Mouse (Mus musculus): ENCODE data around the gene Lce6a. TPM values are rescaled to one million over a fixed set of nuclear protein-coding genes. Genes with fewer than 3 reads are reported as not detected.
A peak's percentile ranks its signal among the peaks of the same experiment; 100 is the strongest.

The Lce6a gene
- polyA plus RNA-seq, 1 experiment from 2014 or later = 98.3 TPM

DNA sequence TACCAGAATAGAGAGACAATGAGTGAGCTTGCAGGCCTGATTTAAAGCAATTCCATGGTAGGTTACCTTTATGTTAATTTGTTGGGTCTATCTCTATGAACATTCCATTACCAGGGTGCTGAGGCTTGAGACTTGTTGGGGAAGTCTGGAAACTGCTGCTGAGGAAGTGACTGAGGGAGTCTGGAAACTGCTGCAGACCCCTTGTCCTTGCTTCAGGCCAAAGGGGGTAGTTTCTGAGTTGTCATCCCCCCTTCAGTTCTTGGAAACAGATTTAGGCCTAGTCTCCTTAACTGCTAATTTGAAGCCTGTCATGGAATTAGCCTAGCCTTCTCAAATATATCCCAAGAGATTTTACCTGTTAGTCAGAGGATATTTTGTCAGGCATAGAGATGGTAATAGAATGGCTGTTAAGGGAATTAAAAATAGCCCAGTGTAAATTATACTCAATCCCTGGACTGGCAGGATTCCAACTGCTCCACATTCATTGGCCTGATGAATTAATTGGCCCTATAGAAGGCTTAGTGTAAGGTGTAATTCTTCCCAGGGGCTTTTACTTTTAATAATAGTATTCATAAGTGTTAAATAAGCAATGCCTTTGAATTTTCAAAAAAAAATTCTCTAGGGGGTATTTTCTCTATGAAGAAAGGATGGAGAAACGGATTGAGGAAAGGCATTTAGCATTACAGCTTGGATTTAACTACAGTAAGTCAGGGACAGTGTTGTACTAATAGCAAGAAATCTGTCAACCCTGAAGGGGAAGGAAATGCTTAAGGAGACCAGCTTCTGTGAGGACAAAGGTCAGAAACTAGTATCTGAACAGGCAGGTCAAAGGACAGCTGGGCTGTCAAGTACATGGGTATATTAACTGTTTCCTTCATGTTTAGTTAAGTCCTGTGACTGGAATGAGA is 16.5 kb upstream of the Lce6a start:
- Histone ChIP-seq H3K27ac (replicated peaks) (no peak overlapping the region), H3K4me2 (replicated peaks; ENCODE audit: low read depth) (no peak overlapping the region), H3K4me1 (replicated peaks; ENCODE audit: control insufficient read depth, insufficient read depth) (no peaks in the 10 kb centered on the region), H3K4me3 (ENCODE audit: low read depth, low read length) (no peak overlapping the region), H3K9me3 (ENCODE audit: control insufficient read depth, low read length) (no peaks in the 10 kb centered on the region), H3K9ac (ENCODE audit: low read length) (no peak overlapping the region), H3K36me3 (ENCODE audit: control insufficient read depth, insufficient read depth, low read length) (no peaks in the 10 kb centered on the region), H3K27me3 (ENCODE audit: control insufficient read depth, insufficient read depth, low read length) (no peaks in the 10 kb centered on the region)
- DNase-seq (ENCODE audit: low spot score) = no peak
- TF ChIP-seq EP300 (optimal IDR thresholded peaks at IDR 0.05) = no peak
- no peak for TF ChIP-seq CTCF (IDR thresholded peaks at IDR 0.05; ENCODE audit: low read depth)
- ATAC-seq (ENCODE audit: low FRiP score, low TSS enrichment) = no peak
- 38% methylated on average over 1 of the region's 1 CpGs for WGBS

DNA sequence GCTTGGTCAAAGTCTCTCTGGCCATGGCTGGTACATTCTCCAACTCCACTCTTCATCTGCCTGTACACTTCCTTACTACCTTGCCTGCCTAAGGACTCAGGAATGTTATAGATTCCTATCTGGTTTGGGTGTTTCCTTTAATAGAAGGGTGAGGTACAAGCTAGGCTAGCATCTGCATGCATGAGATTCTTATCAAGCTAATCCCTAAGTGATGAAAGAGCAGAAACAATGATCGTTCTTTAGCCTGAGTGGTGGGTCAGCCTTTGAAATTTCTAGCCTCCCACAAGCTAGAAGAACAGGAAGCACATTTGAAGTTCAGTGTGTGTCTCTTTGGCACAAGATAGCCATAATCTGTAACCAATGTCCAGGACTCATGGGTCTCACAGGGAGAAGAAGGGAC is 11.7 kb downstream of the Lce6a start:
- Histone ChIP-seq H3K4me1 (replicated peaks; ENCODE audit: control insufficient read depth, insufficient read depth) (no peaks in the 10 kb centered on the region), H3K9me3 (ENCODE audit: control insufficient read depth, low read length) (no peaks in the 10 kb centered on the region), H3K4me3 (ENCODE audit: low read depth, low read length) (no peak overlapping the region), H3K27ac (replicated peaks) (no peak overlapping the region), H3K4me2 (replicated peaks; ENCODE audit: low read depth) (no peak overlapping the region), H3K9ac (ENCODE audit: low read length) (no peak overlapping the region), H3K27me3 (ENCODE audit: control insufficient read depth, insufficient read depth, low read length) (no peaks in the 10 kb centered on the region), H3K36me3 (ENCODE audit: control insufficient read depth, insufficient read depth, low read length) (no peaks in the 10 kb centered on the region)
- peak; percentile 73 for TF ChIP-seq EP300 (optimal IDR thresholded peaks at IDR 0.05)
- no peak for TF ChIP-seq CTCF (IDR thresholded peaks at IDR 0.05; ENCODE audit: low read depth)
- 41% methylated on average over 1 of the region's 1 CpGs for WGBS
- DNase-seq (ENCODE audit: low spot score) (no peak), ATAC-seq (ENCODE audit: low FRiP score, low TSS enrichment) (no peak)

DNA sequence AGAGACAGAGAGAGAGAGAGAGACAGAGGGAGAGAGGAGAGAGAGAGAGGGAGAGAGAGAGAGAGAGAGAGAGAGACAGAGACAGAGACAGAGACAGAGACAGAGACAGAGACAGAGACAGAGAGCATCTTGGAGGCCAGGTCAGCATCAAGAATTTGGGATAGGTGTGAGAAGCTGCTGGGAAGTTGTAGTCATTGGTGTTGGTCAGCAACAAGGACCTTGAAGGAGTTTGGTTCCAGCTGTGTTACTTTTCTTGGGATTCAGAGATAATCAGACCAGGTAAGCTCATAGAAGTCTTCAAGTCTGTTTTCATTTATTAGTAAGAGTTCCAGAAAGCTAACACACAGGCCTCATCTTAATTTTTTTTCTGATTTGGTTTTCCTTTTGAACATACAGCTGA is 14.1 kb downstream of the Lce6a start, which contains the start of gene 2210017I01Rik:
Gene 2210017I01Rik (minus strand): TSS at position 101 of the 400 bp plus-strand sequence.
- no peak within 1 kb of the TSS for H3K4me3 ChIP-seq (ENCODE audit: low read depth, low read length)
- no peaks in the 10 kb centered on the region for H3K4me1 ChIP-seq (replicated peaks; ENCODE audit: control insufficient read depth, insufficient read depth)
- H3K4me2 ChIP-seq (replicated peaks; ENCODE audit: low read depth) = no peak within 1 kb of the TSS
- TF ChIP-seq EP300 (optimal IDR thresholded peaks at IDR 0.05) (no peak), CTCF (IDR thresholded peaks at IDR 0.05; ENCODE audit: low read depth) (no peak)
- H3K27me3 ChIP-seq (ENCODE audit: control insufficient read depth, insufficient read depth, low read length) = no peaks in the 10 kb centered on the region
- ATAC-seq (ENCODE audit: low FRiP score, low TSS enrichment) = no peak
- no peaks in the 10 kb centered on the region for H3K36me3 ChIP-seq (ENCODE audit: control insufficient read depth, insufficient read depth, low read length)
- H3K9ac ChIP-seq (ENCODE audit: low read length) = no peak within 1 kb of the TSS
- DNase-seq (ENCODE audit: low spot score) = no peak
- no peak within 1 kb of the TSS for H3K27ac ChIP-seq (replicated peaks)
- H3K9me3 ChIP-seq (ENCODE audit: control insufficient read depth, low read length) = no peaks in the 10 kb centered on the region

DNA sequence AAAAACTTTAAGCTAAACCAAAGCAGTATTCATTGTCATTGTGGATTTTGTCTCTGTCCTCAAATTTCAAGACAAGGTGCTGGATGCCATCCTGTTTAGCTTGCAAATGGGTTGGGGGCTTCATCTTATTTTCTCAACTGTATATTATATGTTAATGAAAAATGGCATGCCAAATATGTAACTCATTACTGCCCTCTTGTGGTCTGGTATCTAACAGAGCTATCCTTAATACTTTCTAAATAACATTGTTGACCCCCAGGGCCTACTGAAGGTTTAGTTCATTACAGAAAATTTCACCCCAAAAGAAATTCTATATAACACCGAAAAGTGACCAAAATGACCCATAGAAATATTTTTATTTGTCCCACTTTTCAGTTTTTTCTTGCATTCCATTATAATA is 19.3 kb downstream of the Lce6a start:
- H3K9me3 ChIP-seq (ENCODE audit: control insufficient read depth, low read length) = no peaks in the 10 kb centered on the region
- ATAC-seq (ENCODE audit: low FRiP score, low TSS enrichment) (no peak), DNase-seq (ENCODE audit: low spot score) (no peak)
- 43% methylated on average over 1 of the region's 1 CpGs for WGBS
- no peak overlapping the region for H3K4me2 ChIP-seq (replicated peaks; ENCODE audit: low read depth)
- H3K27ac ChIP-seq (replicated peaks) = no peak overlapping the region
- TF ChIP-seq EP300 (optimal IDR thresholded peaks at IDR 0.05) (no peak), CTCF (IDR thresholded peaks at IDR 0.05; ENCODE audit: low read depth) (peak; percentile 61)
- H3K9ac ChIP-seq (ENCODE audit: low read length) = no peak overlapping the region
- no peaks in the 10 kb centered on the region for H3K36me3 ChIP-seq (ENCODE audit: control insufficient read depth, insufficient read depth, low read length)
- H3K4me3 ChIP-seq (ENCODE audit: low read depth, low read length) = no peak overlapping the region
- no peaks in the 10 kb centered on the region for H3K4me1 ChIP-seq (replicated peaks; ENCODE audit: control insufficient read depth, insufficient read depth)
- no peaks in the 10 kb centered on the region for H3K27me3 ChIP-seq (ENCODE audit: control insufficient read depth, insufficient read depth, low read length)

- 60% methylated on average over 1 of the region's 1 CpGs for WGBS
- no peaks in the 10 kb centered on the region for H3K27me3 ChIP-seq (ENCODE audit: control insufficient read depth, insufficient read depth, low read length)
These were observed 21.0 kb downstream of the Lce6a start for GRCm38 (mm10) chr3:92600456-92600855.

DNA sequence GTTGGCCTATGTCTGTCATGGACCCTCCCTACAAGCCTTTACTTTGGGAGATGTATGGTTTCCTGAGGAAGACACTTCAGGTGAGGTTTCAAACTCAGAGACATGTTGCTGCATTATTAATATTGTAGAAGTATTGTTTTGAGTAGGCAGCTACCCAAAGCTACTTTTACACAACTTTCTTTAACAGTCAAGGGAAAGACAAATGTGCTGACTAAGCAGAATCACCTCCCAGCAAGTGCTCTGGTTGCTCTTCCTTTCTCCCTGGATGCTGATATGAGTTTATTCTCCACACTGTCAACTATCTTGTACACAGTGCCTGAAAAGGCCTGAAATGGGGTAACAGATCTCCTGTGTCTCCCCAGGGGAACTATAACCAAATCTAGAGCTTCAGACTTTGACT is 21.5 kb downstream of the Lce6a start:
- TF ChIP-seq CTCF (IDR thresholded peaks at IDR 0.05; ENCODE audit: low read depth) (no peak), EP300 (optimal IDR thresholded peaks at IDR 0.05) (no peak)
- no peak for ATAC-seq (ENCODE audit: low FRiP score, low TSS enrichment)

More at GRCm38 (mm10) chr3:92600456-92600855, 21.0 kb downstream of the Lce6a start:
- Histone ChIP-seq H3K36me3 (ENCODE audit: control insufficient read depth, insufficient read depth, low read length) (no peaks in the 10 kb centered on the region), H3K9me3 (ENCODE audit: control insufficient read depth, low read length) (no peaks in the 10 kb centered on the region), H3K27ac (replicated peaks) (no peak overlapping the region), H3K4me3 (ENCODE audit: low read depth, low read length) (no peak overlapping the region), H3K9ac (ENCODE audit: low read length) (no peak overlapping the region), H3K4me1 (replicated peaks; ENCODE audit: control insufficient read depth, insufficient read depth) (no peaks in the 10 kb centered on the region), H3K4me2 (replicated peaks; ENCODE audit: low read depth) (no peak overlapping the region)
- ATAC-seq (ENCODE audit: low FRiP score, low TSS enrichment) = no peak
- peak; percentile 21 for DNase-seq (ENCODE audit: low spot score)
- TF ChIP-seq CTCF (IDR thresholded peaks at IDR 0.05; ENCODE audit: low read depth) (peak; percentile 67), EP300 (optimal IDR thresholded peaks at IDR 0.05) (no peak)

More for the DNA sequence above, 21.5 kb downstream of the Lce6a start:
- Histone ChIP-seq H3K9ac (ENCODE audit: low read length) (no peak overlapping the region), H3K27me3 (ENCODE audit: control insufficient read depth, insufficient read depth, low read length) (no peaks in the 10 kb centered on the region), H3K9me3 (ENCODE audit: control insufficient read depth, low read length) (no peaks in the 10 kb centered on the region), H3K36me3 (ENCODE audit: control insufficient read depth, insufficient read depth, low read length) (no peaks in the 10 kb centered on the region), H3K4me3 (ENCODE audit: low read depth, low read length) (no peak overlapping the region), H3K27ac (replicated peaks) (no peak overlapping the region), H3K4me2 (replicated peaks; ENCODE audit: low read depth) (no peak overlapping the region), H3K4me1 (replicated peaks; ENCODE audit: control insufficient read depth, insufficient read depth) (no peaks in the 10 kb centered on the region)
- DNase-seq (ENCODE audit: low spot score) = no peak
